Mouse (Mus musculus) fat pad, adult 2 months (tissue): Measurements from ENCODE around the gene Rnf43.

Experiments
- DNase-seq: peaks from one replicate; pipeline ENCODE4 v3.0.0-alpha.2; 2011; ENCODE audit warnings: low read depth, low spot score; ENCODE audit errors: extremely low read depth

The Rnf43 gene

DNA sequence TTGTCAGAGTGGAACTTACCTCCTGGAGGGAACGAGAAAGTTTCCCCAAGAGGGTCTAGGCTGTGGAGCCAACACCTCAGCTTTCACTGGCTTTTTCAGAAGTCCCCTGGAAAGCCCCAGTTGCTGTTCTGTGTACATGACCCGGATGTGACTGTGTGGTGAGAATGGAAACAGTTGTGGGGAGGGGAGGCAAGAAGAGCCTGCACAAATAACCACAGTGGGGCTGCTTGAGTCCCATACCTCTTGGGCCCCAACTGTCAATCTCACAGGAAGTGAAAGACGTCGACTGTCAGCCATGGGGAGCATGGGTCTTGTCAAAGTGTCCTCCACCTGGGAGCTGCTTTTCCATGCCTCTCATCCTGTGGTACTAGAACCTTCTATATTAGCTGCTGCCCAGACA, 82.4 kb downstream of the Rnf43 start:
- DNase-seq, result no peak

DNA sequence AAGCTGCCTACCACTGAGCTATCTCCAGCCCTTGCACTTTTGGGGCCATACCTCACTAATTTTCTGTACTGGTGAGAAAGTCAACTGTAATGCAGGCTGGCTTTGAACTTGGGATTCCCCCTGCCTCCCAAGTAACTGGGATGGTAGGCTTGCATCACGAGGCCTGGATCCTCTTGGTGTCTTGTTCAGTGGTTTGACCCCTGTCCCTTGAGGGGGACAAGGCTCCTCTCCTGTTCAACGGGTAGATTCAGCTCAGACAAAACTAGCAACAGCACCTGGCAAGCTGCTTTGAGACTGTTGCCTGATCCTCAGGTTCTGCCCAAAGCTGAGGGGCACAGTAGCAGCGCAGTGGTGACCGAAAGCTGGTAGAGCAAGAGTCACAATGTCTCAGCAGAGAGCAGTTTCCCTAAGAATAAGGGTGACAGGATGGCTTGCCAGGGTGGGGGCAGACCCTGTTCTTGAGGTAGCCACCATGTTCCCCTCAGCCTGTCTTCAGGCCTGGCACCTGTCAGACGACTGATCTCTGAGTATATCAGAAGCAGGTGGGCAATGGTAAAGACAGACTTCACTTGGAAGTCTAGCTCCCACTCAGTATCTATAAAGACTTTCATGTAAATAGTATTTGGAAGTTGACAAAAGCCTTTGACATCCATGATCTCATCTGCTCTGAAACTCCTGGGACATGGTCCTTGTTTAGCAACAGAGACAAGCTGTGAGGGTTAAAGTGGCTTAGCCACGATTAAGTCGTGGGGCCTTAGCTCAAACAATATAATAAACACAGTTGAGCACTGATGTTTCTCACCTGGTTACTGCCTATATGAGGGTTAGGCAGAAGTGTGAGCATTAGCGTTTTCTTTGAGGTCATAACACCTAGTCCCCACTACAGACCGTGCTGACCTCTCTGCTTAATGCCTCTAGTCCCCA, 83.4 kb downstream of the Rnf43 start:
- DNase-seq, result no peak

DNA sequence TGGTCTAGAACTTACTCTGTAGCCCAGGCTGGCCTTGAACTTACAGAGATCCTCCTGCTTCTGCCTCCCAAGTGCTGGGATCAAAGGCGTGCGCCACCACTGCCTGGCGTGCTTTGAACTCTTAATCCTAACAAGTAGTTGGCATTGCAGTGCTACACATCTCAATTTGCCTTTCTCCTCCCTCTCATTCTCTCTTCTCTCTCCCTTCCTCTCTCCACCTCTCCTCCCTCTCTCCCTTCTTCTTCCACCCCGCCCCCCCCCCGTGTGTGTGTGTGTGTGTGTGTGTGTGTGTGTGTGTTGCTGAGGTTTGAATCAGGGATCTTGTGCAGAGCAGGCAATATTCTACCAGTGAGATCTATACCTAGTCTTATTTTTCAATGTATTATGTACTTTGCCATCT, 84.8 kb downstream of the Rnf43 start:
- DNase-seq, result no peak

DNA sequence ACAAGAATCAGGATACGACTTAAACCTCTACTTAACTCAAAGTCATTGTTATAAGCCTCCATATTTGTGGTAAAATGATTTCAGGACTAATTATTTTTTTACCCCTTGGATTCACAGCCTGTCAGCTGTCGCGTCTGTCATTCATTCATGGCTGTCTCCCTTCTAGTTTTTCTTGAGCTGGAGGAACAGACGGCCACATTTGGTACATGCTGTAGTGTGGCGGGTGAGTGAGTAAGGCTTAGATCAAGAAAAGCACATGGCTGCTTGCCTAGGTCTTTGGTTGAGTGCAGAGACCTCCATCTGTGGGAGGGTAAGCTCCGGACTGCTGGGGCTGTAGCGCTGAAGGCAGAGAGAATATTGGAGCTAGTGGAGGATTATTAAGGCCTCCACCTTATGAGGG, 85.2 kb downstream of the Rnf43 start:
- no peak for DNase-seq

DNA sequence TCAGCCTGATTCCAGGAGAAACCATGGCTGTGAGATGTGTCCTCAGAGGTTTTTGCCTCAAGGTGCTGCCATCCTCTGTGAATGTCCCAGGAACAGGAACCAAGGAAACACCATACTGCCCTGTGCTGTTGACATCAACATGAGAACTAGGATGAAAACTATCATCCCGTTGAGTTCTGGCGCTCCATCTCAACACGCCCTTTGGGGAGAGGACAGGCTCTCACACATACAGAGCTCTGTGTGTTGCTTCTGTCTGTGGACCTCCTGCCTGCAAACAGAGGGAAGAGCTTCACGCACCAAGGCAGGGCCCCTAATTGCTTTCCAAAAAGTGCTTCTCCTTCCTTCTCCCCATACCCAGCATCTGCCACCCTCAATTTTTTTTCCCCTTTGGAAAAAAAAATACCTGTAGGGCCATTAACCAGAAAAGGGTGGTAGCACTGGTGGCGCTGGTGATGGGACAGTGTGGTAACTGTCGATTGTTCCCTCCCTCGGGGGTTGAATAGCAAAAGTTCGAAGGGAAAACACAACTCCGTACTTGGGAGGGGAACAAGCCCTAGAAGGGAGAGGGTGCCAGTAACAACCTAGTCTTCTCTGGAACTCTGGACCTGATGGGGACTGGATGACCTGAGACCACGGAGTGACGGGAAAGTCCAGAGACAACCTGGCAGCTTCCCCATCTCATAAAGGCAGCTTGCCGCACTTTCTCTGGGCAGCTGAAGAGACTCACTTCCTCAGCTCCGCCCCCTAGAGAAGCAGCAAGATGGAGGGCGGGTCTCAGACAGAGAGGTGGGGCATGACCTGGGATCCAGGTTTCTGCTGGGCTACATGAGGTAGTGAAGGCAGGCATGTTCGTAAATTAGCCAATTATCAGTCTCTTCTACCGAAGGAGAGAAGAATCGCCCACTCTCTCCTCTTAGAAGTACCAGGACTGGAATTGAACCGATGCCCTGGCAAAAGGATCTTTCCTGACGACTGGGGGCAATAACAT, 85.9 kb downstream of the Rnf43 start:
- no peak for DNase-seq

DNA sequence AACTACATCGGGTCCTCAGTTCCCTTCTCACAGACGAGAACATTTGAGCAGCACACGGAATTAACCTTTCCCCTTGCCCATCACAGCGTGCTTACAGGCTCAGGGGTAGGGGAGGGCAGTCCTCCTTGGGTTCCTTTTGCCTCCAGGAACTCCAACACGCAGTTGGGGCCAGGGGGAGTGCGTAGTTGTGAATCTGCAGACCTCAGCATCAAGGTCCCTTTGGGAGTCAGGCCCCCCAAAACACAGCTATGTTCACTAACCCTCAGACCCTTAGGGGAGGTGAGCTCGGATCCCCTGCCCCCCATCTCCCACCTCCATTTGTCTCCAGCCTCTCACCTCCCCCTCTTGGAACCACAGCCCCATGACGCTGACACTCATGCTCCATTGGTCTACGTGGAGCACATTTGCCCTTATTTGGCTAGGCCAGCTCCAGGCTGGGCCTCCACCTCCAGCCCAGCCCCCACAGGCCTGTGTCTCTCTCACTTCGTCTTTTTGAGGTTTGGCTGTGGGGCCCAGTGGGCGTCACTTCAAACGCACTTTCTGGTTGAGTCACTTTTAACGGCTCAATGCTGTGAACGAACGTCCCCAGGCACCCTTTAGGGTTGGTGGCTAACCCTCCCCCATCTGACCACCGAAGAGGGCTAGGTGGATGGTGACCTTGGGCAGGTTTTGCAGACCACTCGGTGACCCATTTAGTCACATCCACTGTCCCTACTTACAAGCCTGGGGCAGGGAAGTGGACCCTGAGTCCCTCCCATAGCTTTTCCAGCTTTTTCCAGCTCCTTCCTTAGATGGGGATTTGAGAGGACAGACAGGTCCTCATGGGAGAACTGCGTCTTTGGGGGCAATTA, 86.9 kb downstream of the Rnf43 start:
- DNase-seq, result no peak

DNA sequence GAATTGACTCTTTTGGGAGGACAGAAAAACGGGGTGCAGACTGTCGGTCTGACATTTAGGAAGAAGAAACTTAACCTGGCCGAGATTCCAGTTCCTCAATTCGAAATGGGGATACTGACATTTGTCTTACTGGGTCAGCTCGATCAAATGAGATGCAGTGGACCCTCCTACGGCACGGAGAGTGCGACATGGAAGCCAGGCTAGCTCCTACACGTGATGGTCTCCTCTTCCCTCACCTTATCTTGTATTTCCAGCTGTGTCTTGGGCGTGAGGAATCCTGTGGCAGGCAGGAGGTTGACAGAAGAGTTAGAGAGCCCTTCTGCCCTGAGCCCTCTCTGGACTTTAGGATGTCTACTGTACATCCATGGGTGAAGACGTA, 87.5 kb downstream of the Rnf43 start:
- DNase-seq, result no peak

DNA sequence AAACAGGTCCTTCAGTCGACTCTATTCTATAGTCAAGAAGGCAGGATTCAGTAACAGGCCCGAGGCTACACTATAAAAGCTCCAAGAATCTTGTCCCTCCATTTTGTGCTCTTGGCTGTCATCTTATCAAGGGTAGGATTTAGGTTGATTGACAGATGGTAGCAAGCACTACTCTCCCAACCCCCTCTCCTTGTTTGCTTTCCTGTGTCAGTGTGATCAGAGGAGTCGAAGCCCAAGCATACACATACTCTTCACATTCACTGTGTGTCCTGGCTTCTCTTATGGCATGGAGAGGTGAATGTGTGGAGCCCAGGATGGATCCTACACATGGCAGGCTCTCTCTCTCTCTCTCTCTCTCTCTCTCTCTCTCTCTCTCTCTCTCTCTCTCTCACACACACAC, 88.0 kb downstream of the Rnf43 start:
- DNase-seq, result no peak

DNA sequence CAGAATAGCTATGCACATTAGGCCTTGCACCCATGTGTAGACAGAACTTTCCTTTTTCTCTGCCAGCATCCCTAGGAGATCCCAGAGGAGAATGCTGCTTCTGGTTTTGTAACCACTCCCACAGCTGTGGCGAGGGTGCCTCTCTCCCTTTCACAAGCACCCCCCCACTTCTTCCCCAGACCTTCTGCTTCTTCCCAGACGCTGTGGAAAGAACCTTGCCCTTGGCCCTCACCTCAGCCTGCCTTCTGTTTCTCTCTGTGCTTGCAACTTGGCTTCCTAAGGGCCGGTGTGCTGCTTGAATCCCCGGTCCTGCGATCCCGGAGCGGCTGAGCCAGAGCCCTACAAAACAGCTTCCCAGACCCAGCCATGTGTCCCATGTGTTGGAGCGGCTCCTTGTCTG, 88.5 kb downstream of the Rnf43 start:
- DNase-seq, result no peak

DNA sequence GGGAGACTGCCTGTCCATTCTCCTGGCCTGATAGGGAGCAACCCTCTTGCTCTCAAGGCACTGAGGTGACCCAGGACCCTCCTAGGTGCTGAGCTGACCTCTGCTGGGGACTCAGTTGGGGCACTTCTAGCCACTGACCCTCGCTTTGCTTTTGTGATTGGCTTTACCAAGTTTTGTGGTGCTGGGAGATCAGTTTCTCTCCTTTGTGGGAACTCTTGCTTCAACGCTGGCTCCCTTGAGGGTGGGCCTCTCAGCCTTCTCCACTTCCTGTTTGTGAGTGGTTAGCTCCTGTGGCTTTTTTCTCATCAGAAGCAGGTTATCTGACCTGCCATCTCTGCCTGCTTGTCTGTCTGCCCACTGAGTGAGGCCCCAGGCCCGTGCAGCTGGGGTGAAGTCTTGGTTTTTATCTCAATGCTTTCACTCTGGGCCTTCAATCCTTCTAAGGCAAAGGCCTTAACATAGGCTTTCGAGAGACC, 89.0 kb downstream of the Rnf43 start:
- no peak for DNase-seq

DNA sequence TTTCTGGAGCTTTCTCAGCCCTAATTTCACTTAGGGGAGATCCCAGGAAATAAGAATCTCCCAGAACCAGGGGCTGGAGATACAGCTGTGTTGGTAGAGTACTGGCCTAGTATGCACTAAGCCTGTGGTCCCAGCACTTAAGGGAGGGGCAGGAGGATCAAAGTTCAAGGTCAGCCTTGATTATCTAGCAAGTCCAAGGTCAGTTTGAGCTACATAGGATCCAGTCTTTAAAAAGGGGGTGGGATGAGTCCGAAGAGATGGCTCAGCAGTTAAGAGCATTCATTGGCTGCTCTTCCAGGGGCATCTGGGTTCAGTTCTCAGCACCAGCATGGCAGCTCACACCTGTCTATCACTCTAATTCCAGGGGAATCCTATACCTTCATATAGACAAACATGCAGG, 89.8 kb downstream of the Rnf43 start:
- no peak for DNase-seq

DNA sequence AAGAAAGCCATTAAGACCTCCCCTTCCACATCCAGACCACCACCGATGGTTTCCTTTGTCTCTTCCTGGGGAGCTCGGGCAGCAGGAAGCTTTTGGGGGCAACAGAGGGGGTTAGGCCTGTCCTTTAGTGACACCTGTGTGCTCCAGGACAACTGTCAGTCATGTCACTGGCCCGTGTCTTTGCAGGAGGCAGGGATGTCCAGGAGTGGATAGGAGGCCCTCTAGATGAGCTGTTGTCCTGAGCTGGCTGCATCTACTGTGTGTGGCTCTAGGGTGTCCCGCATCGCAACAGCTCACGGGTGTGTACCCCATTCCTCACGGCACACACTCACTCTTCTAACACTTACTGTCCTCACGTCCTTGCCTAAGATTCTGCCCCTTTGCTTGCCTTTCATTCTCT, 90.7 kb downstream of the Rnf43 start:
- no peak for DNase-seq

DNA sequence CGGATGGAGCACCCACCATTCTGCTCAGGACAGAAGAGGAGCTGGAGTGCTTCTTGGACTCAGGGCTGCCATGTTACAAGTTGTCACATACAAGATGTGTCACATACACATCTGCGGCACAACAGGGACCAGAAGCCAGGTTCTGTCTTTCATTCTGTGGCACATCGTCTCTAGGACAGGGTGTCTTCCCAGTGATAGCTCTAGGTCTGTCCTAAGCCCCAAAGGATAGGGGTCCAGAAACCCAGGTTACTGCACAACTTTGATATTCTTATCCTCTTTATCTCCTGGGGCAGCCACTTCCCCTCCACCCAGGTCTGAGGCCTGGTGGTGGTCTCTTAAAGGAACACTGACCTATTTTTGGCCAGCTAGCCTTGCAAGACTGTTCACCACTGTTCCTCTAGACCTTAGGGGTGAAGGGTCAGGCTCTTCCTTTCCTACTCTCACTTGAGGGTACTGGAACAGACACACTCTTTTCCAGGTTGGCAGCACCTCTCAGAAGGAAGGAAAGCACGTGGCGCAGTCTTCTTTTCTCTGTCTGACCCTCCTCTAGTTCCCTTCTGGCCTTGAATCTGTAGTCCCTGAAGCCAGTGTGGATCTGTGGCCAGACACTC, 91.5 kb downstream of the Rnf43 start:
- DNase-seq, result no peak

DNA sequence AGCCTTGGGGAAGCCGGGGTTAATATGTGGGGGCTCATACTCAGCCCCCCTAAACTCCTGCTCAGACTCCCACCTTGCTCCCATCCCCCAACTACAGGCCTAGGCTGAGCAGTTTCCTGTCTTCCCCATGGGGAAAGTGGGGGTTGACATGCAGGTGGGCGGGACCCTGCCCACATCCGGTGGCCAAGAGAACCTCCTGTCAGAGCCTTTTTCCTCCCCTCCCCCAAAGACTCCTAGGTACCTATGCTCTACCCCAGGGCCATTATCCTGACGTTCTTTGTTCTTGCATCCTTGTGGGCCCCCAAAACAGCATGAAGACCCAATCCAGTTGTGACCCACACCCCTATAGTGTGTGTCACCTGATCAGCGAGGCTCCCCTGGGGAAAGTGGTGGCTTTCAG, 92.1 kb downstream of the Rnf43 start:
- no peak for DNase-seq

DNA sequence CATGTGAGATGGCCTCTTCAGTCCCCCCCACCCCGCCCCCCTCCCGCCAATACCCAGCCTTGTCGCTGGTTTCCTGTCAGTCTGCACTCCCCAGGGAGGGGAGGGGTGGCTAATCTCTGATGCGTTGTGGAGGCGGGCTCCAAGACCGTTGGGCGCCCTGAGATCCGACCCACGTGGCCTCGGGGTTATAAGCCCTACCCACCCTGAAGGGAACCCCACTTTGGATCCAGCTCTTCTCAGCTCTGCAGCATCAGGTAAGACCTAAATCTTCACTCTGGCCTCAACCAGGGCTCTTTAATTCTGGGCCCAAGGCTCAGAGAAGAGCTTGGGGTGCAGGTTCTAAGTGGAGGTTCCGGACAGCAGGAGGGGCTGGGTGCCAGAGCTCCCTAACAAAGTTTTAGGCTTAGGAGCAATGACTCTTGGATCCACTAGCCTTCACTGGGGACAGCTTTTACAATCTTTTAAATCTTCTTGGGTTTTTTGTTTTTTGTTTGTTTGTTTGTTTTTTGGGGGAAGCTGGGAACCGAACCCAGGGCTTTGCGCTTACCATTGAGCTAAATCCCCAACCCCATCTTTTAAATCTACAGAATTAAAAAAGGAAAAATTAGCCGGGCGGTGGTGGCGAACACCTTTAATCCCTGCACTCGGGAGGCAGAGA, 93.0 kb downstream of the Rnf43 start:
- no peak for DNase-seq

DNA sequence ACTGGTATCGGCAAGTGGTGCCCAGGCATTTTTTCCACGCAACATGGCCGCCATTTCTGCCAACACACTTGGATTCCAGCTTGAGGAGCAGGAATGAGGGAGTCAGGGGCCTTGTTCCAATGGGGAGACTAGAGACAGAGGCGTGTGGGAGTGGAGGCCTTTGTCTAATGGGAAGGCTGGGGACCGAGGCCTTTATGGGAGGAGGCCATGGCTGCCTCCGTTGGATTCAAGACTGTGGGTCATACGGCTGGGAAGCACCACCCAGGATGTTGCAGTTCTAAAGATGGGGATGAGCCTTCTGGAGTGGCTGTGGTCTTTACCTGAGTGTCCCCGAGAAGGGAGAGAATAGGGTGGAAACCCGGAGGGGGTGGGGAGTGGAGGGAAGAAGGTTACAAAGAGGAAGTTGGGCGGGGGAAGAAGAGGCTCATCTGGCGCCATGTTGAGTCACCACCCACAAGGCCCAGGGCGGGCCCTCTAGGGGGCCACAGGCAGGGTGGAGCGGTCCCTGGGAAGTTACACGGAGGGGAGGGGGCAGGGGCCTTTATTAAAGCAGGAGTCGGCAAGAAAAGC, 93.8 kb downstream of the Rnf43 start:
- no peak for DNase-seq

DNA sequence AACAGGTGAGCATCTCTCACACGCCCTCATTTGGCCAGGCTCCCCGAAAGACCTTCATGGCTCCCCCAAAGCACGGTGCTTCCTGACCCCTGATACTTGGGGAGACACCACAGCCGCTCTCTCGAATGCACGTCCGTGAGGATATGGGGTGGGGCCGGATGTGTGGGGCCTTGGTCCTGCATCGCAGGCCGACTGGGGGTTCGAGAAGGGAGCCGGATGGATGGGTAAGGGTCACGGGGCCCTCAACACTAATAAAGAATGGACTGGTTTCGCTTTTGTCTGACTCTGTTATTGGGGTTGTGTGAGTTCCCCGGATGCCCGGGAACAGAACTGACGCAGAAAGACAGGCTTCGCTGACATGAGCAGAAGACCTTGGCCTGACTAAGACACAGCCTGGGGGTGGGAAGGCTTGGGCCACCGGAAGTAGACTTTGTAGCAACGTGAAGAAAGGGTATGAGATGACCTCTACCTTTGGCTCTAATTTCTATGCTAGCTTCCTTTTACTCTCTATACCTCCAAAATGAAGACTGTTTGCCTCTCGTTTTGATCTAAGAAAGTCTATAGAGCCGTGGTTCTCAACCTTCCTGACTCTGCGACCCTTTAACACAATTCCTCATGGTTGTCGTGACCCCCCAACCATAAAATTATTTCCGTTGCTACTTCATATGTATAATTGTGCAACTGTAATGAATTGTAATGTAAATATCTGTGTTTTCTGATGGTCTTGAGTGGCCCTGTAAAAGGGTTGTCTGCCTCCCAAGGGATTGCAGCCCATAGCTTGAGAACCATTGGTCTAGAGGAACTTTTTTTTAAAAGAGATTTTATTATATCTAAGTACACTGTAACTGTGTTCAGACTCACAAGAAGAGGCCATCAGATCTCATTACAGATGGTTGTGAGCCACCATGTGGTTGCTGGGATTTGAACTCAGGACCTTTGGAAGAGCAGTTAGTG, 94.8 kb downstream of the Rnf43 start:
- DNase-seq, result no peak

DNA sequence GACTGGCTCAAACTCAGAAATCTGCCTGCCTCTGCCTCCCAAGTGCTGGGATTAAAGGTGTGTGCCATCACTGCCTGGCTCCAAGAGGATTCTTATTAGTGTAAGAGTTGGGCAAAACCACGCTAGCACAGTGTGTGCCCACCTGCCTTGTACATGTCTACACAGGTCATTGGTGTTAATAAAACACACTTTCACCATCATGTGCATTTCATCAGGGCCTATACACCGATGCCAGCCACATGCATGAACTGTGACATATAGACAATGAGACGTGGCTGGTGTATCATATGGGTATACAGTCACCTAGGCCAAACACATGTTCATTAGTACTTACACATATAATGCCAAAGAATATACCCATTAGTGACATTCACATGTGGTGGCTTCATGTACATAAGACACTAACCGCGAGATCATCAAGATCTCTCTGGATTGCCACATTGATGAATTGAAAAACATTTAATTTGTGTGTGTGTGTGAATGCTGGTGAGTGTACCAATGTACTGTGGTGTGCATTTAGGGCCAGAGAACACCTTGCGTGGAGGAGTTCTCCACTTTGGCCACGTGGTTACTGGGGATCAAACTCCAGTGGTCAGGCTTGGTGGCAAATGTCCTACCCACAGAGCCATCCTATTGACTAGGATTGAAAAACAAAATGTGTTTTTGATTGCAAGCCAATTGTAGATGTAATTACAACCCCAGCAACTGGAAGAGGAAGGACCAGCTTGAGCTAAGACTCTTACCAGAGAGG, 95.8 kb downstream of the Rnf43 start:
- no peak for DNase-seq
